Mouse (Mus musculus) megakaryocyte, embryonic 14.5 days (primary cell): ENCODE data around the gene Sox6. TPM values are rescaled to one million over a fixed set of nuclear protein-coding genes. Genes with fewer than 3 reads are reported as not detected.

Source experiments
- H3K27me3 ChIP-seq: replicated peaks from 2 replicates; pipeline ENCODE3; 2012; ENCODE audit warnings: inconsistent platforms
- H3K36me3 ChIP-seq: replicated peaks from 2 replicates; pipeline ENCODE3; 2012; ENCODE audit warnings: low read length, inconsistent platforms, mixed read lengths
- H3K4me1 ChIP-seq: 2 replicates; pipeline ENCODE4 v1.6.1; 2012; ENCODE audit warnings: inconsistent platforms
- H3K4me3 ChIP-seq: replicated peaks from 2 replicates; pipeline ENCODE3; 2012; ENCODE audit warnings: moderate library complexity, mild to moderate bottlenecking, inconsistent platforms
- H3K9me3 ChIP-seq: 2 replicates; pipeline ENCODE4 v1.6.1; 2012; ENCODE audit warnings: inconsistent platforms
- FLI1 ChIP-seq: IDR thresholded peaks from 2 replicates; pipeline ENCODE4 v1.6.1; 2012; ENCODE audit warnings: low read length, inconsistent platforms, mixed read lengths
- GATA1 ChIP-seq: IDR thresholded peaks from 3 replicates; pipeline ENCODE4 v1.6.1; 2012; ENCODE audit warnings: mixed read lengths, low read length, inconsistent platforms, borderline replicate concordance
- polyA plus RNA-seq: library from polyadenylated mRNA; stranded (reverse); fragments of >175 nt; gene quantifications from 2 replicates; pipeline ENCODE4 v1.2.3, GENCODE M21; 2012; ENCODE audit warnings: low replicate concordance; ENCODE audit not compliant: insufficient read depth

Sox6 gene
- polyA plus RNA-seq, 1 experiment: 0.17 TPM

GRCm38 (mm10) chr7:115734137-115734536 lies 304.5 kb downstream of the Sox6 start:
- Histone ChIP-seq H3K27me3 (peaks cover 2% of the 10 kb centered on the region), H3K4me1 (peaks cover 3% of the 10 kb centered on the region; the same call in 1 of the 2 replicates), H3K4me3 (peak overlapping the region; percentile 85), H3K9me3 (no peaks in the 10 kb centered on the region), H3K36me3 (no peaks in the 10 kb centered on the region)
- TF ChIP-seq GATA1: no peak
- no peak for TF ChIP-seq FLI1

- H3K4me3 ChIP-seq: no peak overlapping the region
- H3K4me1 ChIP-seq: peaks cover 4% of the 10 kb centered on the region; the same call in 1 of the 2 replicates
- TF ChIP-seq FLI1: no peak
- no peak for TF ChIP-seq GATA1
- no peaks in the 10 kb centered on the region for H3K36me3 ChIP-seq
- no peaks in the 10 kb centered on the region for H3K9me3 ChIP-seq
- peaks cover 2% of the 10 kb centered on the region for H3K27me3 ChIP-seq
Measured at GRCm38 (mm10) chr7:115732824-115733223, 305.8 kb downstream of the Sox6 start.

GRCm38 (mm10) chr7:115726776-115727175 lies 311.8 kb downstream of the Sox6 start:
- Histone ChIP-seq H3K36me3 (no peaks in the 10 kb centered on the region), H3K4me3 (no peak overlapping the region), H3K4me1 (peaks cover 3% of the 10 kb centered on the region; the same call in 1 of the 2 replicates), H3K27me3 (no peaks in the 10 kb centered on the region), H3K9me3 (no peaks in the 10 kb centered on the region)
- TF ChIP-seq GATA1: no peak
- TF ChIP-seq FLI1: no peak

- no peak overlapping the region for H3K4me3 ChIP-seq
- TF ChIP-seq FLI1: no peak
- TF ChIP-seq GATA1: no peak
- no peaks in the 10 kb centered on the region for H3K9me3 ChIP-seq
- H3K4me1 ChIP-seq: peaks cover 3% of the 10 kb centered on the region; the same call in 1 of the 2 replicates
- no peaks in the 10 kb centered on the region for H3K36me3 ChIP-seq
- H3K27me3 ChIP-seq: no peaks in the 10 kb centered on the region
Measured at GRCm38 (mm10) chr7:115724404-115724803, 314.2 kb downstream of the Sox6 start.

GRCm38 (mm10) chr7:115721624-115722540 lies 316.7 kb downstream of the Sox6 start:
- Histone ChIP-seq H3K9me3 (no peaks in the 10 kb centered on the region), H3K36me3 (no peaks in the 10 kb centered on the region), H3K27me3 (no peaks in the 10 kb centered on the region), H3K4me3 (no peak overlapping the region), H3K4me1 (no peaks in the 10 kb centered on the region)
- TF ChIP-seq FLI1: no peak
- TF ChIP-seq GATA1: no peak

- Histone ChIP-seq H3K27me3 (no peaks in the 10 kb centered on the region), H3K4me3 (no peak overlapping the region), H3K4me1 (no peaks in the 10 kb centered on the region), H3K9me3 (no peaks in the 10 kb centered on the region), H3K36me3 (no peaks in the 10 kb centered on the region)
- no peak for TF ChIP-seq GATA1
- TF ChIP-seq FLI1: no peak
Measured at GRCm38 (mm10) chr7:115719791-115720190, 318.8 kb downstream of the Sox6 start.

- Histone ChIP-seq H3K36me3 (no peaks in the 10 kb centered on the region), H3K9me3 (no peaks in the 10 kb centered on the region), H3K4me1 (no peaks in the 10 kb centered on the region), H3K4me3 (no peak overlapping the region), H3K27me3 (peaks cover 3% of the 10 kb centered on the region)
- no peak for TF ChIP-seq GATA1
- TF ChIP-seq FLI1: no peak
Measured at GRCm38 (mm10) chr7:115706141-115706540, 332.5 kb downstream of the Sox6 start.

- Histone ChIP-seq H3K4me3 (no peak overlapping the region), H3K9me3 (no peaks in the 10 kb centered on the region; the same call in 1 of the 2 replicates), H3K27me3 (peaks cover 2% of the 10 kb centered on the region), H3K36me3 (no peaks in the 10 kb centered on the region), H3K4me1 (no peaks in the 10 kb centered on the region)
- TF ChIP-seq FLI1 (no peak), GATA1 (no peak)
Measured at GRCm38 (mm10) chr7:115698105-115698504, 340.5 kb downstream of the Sox6 start.

- Histone ChIP-seq H3K4me3 (no peak overlapping the region), H3K36me3 (no peaks in the 10 kb centered on the region), H3K27me3 (no peaks in the 10 kb centered on the region), H3K4me1 (no peaks in the 10 kb centered on the region), H3K9me3 (no peaks in the 10 kb centered on the region; the same call in 1 of the 2 replicates)
- no peak for TF ChIP-seq FLI1
- no peak for TF ChIP-seq GATA1
Measured at GRCm38 (mm10) chr7:115693206-115693605, 345.4 kb downstream of the Sox6 start.

- H3K4me1 ChIP-seq: no peaks in the 10 kb centered on the region
- TF ChIP-seq GATA1 (no peak), FLI1 (no peak)
Measured at GRCm38 (mm10) chr7:115691091-115691490, 347.5 kb downstream of the Sox6 start.

GRCm38 (mm10) chr7:115686687-115687086 lies 351.9 kb downstream of the Sox6 start:
- H3K36me3 ChIP-seq: no peaks in the 10 kb centered on the region
- H3K4me3 ChIP-seq: no peak overlapping the region
- no peaks in the 10 kb centered on the region for H3K9me3 ChIP-seq
- no peak for TF ChIP-seq FLI1
- no peak for TF ChIP-seq GATA1
- H3K4me1 ChIP-seq: no peaks in the 10 kb centered on the region
- peaks cover 2% of the 10 kb centered on the region for H3K27me3 ChIP-seq

More at GRCm38 (mm10) chr7:115691091-115691490, 347.5 kb downstream of the Sox6 start:
- Histone ChIP-seq H3K4me3 (no peak overlapping the region), H3K27me3 (no peaks in the 10 kb centered on the region), H3K36me3 (no peaks in the 10 kb centered on the region), H3K9me3 (no peaks in the 10 kb centered on the region)
